Comparison of ENCODE assay signal across 10 mouse cellular contexts in the genomic region with DNA sequence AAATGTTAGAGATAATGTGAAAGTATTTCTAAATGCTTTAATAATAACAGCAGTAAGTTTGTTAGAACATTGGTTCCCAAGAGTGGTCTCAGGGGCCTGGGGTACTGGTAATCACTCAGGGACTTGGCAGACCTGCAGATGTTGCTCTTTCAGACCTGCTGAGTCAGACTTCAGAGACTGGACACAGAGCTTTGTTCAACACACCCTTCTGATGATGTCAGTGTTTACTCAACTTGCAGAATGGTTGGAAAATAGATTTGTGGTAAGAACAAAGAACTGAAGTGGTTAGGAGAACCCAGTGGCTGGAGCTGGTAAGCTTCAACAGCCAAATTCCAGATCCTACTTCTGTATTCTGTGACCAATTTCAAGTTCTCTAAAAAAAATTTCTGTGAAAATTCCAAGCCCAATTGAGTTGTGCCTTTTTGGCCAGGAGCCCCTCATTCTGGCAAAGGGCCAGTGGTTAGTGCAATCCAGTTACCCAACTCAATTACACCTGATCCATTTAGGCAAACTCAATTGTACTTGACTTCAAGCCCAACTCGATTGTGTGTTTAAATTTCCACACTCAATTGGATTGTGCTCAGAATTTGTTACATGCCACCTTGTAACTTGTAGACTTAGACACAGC.
DNase-seq lines count a peak whose midpoint lies in the region; ATAC-seq and TF ChIP-seq lines count a peak whose summit lies in the region.
"Had no signal": no experiment of that assay in that cellular context is flagged by ENCODE, and none has a peak within 500 bp of the region (broad histone marks: within the 10 kb centered on the region; RNA-seq: fewer than 3 reads in every experiment).

No protein-coding gene starts in this region.

- no peaks in the 10 kb centered on the region for H3K27me3 ChIP-seq in stomach, embryonic 16.5 days (ENCODE audit: control insufficient read depth, insufficient read depth, low read length)
- H3K27me3 ChIP-seq in midbrain, embryonic 13.5 days: no peaks in the 10 kb centered on the region
- H3K27me3 ChIP-seq: limb, embryonic 15.5 days had no signal

- peak; percentile 23 to 35 for DNase-seq in heart, adult 18-20 months
- no peak for DNase-seq in heart, adult 11 months
- peak; percentile 17 for DNase-seq in ovary, postnatal 14 days (ENCODE audit: low spot score)
- DNase-seq in ovary, postnatal 36 days (ENCODE audit: low spot score): no peak
- DNase-seq in lung, adult 2 months: peak; percentile 74

- 50% methylated on average over 1 of the region's 1 CpGs for WGBS in lung, adult 2 months
- WGBS in stomach, embryonic 16.5 days: 56% methylated on average over 1 of the region's 1 CpGs
- WGBS in midbrain, embryonic 13.5 days: 86% methylated on average over 1 of the region's 1 CpGs

- no peaks in the 10 kb centered on the region for H3K9me3 ChIP-seq in stomach, embryonic 16.5 days (replicated peaks; ENCODE audit: control insufficient read depth, low read length)
- H3K9me3 ChIP-seq in midbrain, embryonic 13.5 days: no peaks in the 10 kb centered on the region
- H3K9me3 ChIP-seq: limb, embryonic 15.5 days had no signal

- no peak overlapping the region for H3K4me3 ChIP-seq in lung, adult 2 months (replicated peaks; ENCODE audit: extremely low read depth, low read depth, low read length)
- no peak overlapping the region for H3K4me3 ChIP-seq in stomach, embryonic 16.5 days (replicated peaks; ENCODE audit: low read length)
- H3K4me3 ChIP-seq in midbrain, embryonic 13.5 days (replicated peaks): no peak overlapping the region
- H3K4me3 ChIP-seq: limb, embryonic 15.5 days had no signal

- peak; percentile 64; the same call in 1 of the 2 replicates for ATAC-seq in stomach, embryonic 16.5 days (ENCODE audit: insufficient read depth, low FRiP score)
- no peak for ATAC-seq in monocyte, adult 5-6 weeks (replicated peaks; ENCODE audit: insufficient number of reproducible peaks, low FRiP score, low TSS enrichment, poor library complexity, severe bottlenecking)
- ATAC-seq in midbrain, embryonic 13.5 days: no peak
- ATAC-seq: hindbrain, postnatal 0 days had no signal

- no peak overlapping the region for H3K27ac ChIP-seq in stomach, embryonic 16.5 days (ENCODE audit: low read length)
- no peak overlapping the region for H3K27ac ChIP-seq in midbrain, embryonic 13.5 days
- H3K27ac ChIP-seq: hindbrain, postnatal 0 days; limb, embryonic 15.5 days had no signal

- no peak for TF ChIP-seq CTCF in lung, adult 2 months (IDR thresholded peaks at IDR 0.05; ENCODE audit: insufficient read depth, low read length)

- no peak overlapping the region for H3K9ac ChIP-seq in stomach, embryonic 16.5 days (ENCODE audit: low read length)
- no peak overlapping the region for H3K9ac ChIP-seq in midbrain, embryonic 13.5 days (replicated peaks)
- H3K9ac ChIP-seq: limb, embryonic 15.5 days had no signal

- TF ChIP-seq POLR2A in lung, adult 2 months (IDR thresholded peaks at IDR 0.05; ENCODE audit: borderline replicate concordance, extremely low read depth, low read depth, low read length): no peak

- no peak overlapping the region for H3K4me2 ChIP-seq in stomach, embryonic 16.5 days (ENCODE audit: low read depth, low read length)
- H3K4me2 ChIP-seq in midbrain, embryonic 13.5 days (replicated peaks): no peak overlapping the region
- H3K4me2 ChIP-seq: limb, embryonic 15.5 days had no signal

- peaks cover 4% of the 10 kb centered on the region; the same call in 1 of the 2 replicates for H3K4me1 ChIP-seq in lung, adult 2 months (ENCODE audit: control insufficient read depth, insufficient read depth, low read length)
- H3K4me1 ChIP-seq in stomach, embryonic 16.5 days (ENCODE audit: control insufficient read depth, insufficient read depth, low read length): 0 out of 2 replicates have a peak, but pooled peaks cover 4% of the 10 kb centered on the region
- H3K4me1 ChIP-seq in midbrain, embryonic 13.5 days (replicated peaks): peaks cover 5% of the 10 kb centered on the region; the same call in 1 of the 2 replicates

- H3K36me3 ChIP-seq in stomach, embryonic 16.5 days (ENCODE audit: control insufficient read depth, insufficient read depth, low read length): no peaks in the 10 kb centered on the region
- no peaks in the 10 kb centered on the region for H3K36me3 ChIP-seq in midbrain, embryonic 13.5 days
- H3K36me3 ChIP-seq: limb, embryonic 15.5 days had no signal

Comparison
In these comparisons a context has a peak if more than half of its experiments do, and no peak if none do; other contexts are left out.
1. DNase-seq: peak in heart, adult 18-20 months (2 of 2), ovary, postnatal 14 days (single experiment) and lung, adult 2 months (single experiment); none in heart, adult 11 months (single experiment) and ovary, postnatal 36 days (single experiment).